Mouse (Mus musculus): ENCODE measurements around the gene Ppp1r1c. TPM values are rescaled to one million over a fixed set of nuclear protein-coding genes. Genes with fewer than 3 reads are reported as not detected.

Ppp1r1c gene
- total RNA-seq (2021): under 1 TPM; 0.12 to 0.38 TPM

DNA sequence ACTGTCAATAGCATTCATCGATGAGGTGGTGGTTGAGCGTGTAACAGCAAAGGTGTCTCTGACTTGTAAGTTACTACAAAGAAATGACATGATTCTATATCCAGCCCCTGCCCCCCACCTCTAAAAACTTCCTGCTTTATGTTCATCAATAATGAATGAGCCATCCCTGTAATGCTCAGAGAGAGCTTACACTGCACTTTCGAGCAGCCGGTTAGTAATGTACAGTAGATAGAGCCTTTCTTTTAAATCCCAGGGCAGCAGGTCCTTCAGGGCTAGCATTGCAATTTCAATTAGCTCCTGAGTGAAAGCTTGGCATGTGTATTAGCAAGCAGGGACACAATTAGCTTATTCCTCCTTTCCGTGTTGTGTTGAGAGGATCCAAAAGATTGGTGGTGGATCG is at the start of gene Ppp1r1c:
Ppp1r1c (plus strand) TSS at position 206 of the 400 bp plus-strand sequence.
- DNase-seq (ENCODE audit: extremely low spot score in 1 of 2, low spot score in 1 of 2): no peak

GRCm38 (mm10) chr2:79660417-79661185 is 47.0 kb upstream of the Ppp1r1c start:
- DNase-seq (ENCODE audit: extremely low spot score in 1 of 2, low spot score in 1 of 2): no peak

DNA sequence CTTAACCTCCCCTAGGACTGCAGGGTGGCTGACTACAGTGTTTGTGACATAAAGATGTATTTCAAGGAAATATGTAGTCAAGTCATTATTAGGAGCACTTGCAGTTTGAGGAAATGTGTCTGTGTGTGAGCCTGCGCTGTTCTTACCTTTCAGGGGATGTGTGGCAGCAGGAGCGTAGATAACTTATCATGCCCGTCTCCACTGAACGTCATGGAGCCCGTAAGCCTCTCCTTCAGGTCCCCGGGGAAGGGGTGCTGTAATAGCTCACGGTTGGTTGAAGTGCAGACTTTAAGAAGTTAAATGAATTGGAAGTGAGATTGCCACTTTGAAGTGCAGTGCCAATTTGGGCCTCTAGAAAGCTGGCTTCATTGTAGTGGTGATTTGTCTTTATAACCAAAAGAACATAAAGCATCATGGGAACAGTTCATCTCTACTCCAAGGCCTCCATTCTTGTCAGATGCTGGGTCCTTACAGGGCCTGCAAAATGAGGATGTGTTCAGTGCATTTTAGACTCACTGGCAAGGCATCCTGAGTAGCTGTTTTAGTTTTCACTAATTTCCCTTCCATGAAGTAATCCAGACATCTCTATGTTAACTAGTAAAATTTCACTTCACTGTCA is 46.0 kb upstream of the Ppp1r1c start:
- no peak for DNase-seq (ENCODE audit: extremely low spot score in 1 of 2, low spot score in 1 of 2)

GRCm38 (mm10) chr2:79664532-79665286 is 42.9 kb upstream of the Ppp1r1c start:
- no peak for DNase-seq (ENCODE audit: extremely low spot score in 1 of 2, low spot score in 1 of 2)

DNA sequence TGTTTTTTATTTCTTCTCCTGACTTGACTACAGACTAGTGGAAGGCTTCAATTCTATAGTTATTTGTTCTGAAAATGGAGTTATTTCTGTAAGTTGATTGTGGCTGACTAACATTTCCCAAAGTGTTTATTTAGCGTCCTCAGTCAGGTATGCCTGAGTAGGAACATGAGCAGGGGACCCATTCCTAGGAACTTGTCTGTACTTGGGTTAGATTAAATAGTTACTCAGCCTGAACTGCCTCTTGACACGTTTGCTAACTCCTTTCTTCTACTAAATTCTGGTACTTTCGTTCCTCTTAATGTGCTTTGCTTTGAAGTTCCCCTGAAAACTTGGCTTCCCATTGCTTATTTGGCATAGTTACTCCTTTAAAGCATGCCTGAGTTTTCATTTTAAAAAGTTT is 42.1 kb upstream of the Ppp1r1c start:
- DNase-seq (ENCODE audit: extremely low spot score in 1 of 2, low spot score in 1 of 2): no peak

GRCm38 (mm10) chr2:79675266-79675665 is 32.3 kb upstream of the Ppp1r1c start:
- DNase-seq (ENCODE audit: extremely low spot score in 1 of 2, low spot score in 1 of 2): no peak

GRCm38 (mm10) chr2:79677663-79678257 is 29.8 kb upstream of the Ppp1r1c start:
- DNase-seq (ENCODE audit: extremely low spot score in 1 of 2, low spot score in 1 of 2): no peak

DNA sequence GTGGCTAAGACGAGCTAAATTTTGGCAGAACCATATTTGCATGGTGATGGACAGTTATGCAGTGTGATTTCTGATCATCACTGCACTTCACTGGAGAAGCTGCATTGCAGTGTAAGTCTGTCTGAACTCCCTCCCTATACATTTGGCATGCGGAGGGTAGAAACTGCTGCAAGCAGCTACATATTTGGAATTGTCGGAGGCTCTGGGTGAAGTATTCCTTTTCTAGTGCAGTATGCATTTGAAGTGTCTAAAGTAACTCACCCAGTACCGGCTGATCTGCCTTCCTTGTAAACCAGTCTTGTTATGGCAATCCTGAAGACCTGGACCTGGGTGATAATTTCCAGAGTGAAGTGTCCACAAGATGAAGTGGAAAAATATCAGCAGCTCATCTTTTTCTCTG is 25.9 kb upstream of the Ppp1r1c start:
- no peak for DNase-seq (ENCODE audit: extremely low spot score in 1 of 2, low spot score in 1 of 2)

DNA sequence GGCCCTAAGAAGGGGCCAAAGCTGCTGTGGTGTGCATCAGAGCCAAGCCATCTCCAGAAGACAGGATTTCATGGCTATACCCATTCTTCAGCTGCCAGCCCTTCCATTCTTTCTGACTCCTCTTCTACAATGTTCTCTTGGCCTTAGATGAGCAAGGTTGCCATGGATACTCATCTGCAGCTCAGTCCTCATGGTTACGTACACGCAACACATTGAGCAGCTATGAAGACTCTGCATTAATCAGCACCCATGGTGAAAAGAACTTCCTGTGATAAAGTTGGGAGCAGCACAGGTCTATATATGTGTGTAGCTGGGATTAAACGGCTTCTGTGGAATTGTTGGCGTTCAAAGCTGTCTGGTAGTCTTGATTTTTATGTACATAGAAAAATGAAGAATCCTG is 24.3 kb upstream of the Ppp1r1c start:
- no peak for DNase-seq (ENCODE audit: extremely low spot score in 1 of 2, low spot score in 1 of 2)

DNA sequence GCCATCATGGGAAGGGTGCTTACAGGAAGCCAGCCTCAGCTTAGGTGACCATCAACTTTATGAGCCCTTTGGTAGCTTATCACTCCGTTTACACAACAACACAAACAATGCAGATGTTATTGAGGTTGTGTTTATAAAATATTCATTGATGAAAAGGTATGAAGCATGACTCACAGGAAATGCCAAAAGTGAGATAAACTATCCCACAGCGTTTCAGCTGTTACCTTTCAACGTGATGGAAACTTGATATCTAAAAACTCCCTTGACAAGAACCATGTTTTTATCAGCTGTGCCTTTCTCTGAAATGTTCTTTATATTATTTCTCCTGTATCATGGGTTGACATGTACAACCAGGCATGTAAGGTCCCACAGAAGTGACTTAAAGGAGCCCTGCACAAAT is 16.7 kb upstream of the Ppp1r1c start:
- DNase-seq (ENCODE audit: extremely low spot score in 1 of 2, low spot score in 1 of 2): no peak

DNA sequence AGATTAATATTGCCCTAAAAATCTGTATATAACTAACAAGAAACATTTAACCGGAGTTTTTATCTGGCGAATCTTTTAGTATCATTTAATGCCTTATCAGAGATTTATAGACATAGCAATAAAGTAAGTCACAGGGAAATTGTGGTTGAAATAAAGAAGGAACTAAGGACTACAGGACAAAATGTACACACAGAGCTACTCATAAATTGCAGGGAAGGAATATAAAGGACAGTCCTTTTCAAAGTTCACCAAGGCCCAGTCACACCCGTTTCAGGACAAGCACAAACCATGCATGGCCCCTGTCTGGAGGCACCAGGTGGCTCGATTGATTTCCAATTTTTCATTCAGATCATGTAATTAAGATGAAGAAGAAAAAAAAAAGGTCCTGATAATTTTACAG is 12.4 kb upstream of the Ppp1r1c start:
- no peak for DNase-seq (ENCODE audit: extremely low spot score in 1 of 2, low spot score in 1 of 2)

GRCm38 (mm10) chr2:79695939-79696338 is 11.6 kb upstream of the Ppp1r1c start:
- no peak for DNase-seq (ENCODE audit: extremely low spot score in 1 of 2, low spot score in 1 of 2)

GRCm38 (mm10) chr2:79696478-79697230 is 10.9 kb upstream of the Ppp1r1c start:
- DNase-seq (ENCODE audit: extremely low spot score in 1 of 2, low spot score in 1 of 2): no peak

DNA sequence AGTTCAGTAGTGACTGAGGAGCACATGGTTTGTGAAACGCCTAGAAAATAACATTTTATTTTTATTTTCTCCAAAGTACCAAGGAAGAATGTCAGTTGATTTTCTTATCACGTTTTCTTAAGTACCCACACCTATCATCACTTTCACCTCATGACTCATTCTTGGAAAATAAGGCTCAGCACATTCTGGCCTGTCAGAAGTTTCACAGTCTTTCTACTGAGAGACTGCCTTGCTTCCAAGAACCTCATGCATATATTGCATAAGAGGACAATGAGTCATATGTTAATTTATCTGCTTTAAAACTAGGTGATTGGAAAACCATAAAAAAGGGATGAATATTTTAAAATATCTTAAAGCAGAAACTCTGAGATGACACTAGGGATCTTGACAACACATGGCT is 9.4 kb upstream of the Ppp1r1c start:
- DNase-seq (ENCODE audit: extremely low spot score in 1 of 2, low spot score in 1 of 2): no peak

- no peak for DNase-seq (ENCODE audit: extremely low spot score in 1 of 2, low spot score in 1 of 2)
These were observed 2.8 kb upstream of the Ppp1r1c start for GRCm38 (mm10) chr2:79704773-79705172.

DNA sequence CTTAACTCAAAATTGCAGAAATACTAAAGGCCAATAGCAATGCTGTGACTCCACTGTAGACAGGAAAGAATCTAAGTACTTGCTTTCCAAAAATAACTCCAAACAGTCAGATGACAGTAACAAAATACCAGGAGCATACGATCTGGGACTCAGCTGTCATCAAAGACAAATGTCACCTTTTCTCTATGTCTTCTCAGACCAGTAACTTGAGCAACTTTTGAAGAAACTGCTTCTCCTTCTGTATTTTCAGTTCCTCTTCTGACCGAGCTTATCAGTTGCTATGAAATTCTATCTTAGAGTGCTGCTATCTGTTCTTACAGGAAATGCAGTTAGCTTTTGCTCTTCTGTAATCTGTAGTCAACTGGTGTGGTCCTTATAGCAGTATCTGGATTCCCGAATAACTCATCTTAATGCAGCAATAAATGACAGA is 6.1 kb downstream of the Ppp1r1c start:
- no peak for DNase-seq (ENCODE audit: extremely low spot score in 1 of 2, low spot score in 1 of 2)

GRCm38 (mm10) chr2:79714745-79715144 is 7.2 kb downstream of the Ppp1r1c start:
- no peak for DNase-seq (ENCODE audit: extremely low spot score in 1 of 2, low spot score in 1 of 2)

- no peak for DNase-seq (ENCODE audit: extremely low spot score in 1 of 2, low spot score in 1 of 2)
These were observed 8.3 kb downstream of the Ppp1r1c start for GRCm38 (mm10) chr2:79715925-79716324.

DNA sequence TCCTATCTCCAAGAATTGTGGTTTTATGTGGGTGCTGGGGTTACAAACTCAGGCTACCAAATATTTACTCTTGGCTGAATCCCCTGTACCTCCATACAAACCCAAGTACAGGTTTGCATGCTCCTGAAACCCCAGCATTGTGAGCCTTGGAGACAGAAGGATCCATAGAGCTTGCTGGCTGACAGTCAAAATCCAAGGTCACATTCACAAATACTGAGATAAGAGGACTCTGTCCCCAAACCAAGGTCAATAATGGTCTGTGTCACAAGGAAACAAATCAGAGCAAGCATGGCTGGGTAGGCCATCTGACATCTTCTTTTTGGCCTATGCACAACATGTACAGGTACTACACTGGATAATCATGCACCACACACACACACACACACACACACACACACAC is 10.3 kb downstream of the Ppp1r1c start:
- DNase-seq (ENCODE audit: extremely low spot score in 1 of 2, low spot score in 1 of 2): no peak

- DNase-seq (ENCODE audit: extremely low spot score in 1 of 2, low spot score in 1 of 2): no peak
These were observed 14.8 kb downstream of the Ppp1r1c start for GRCm38 (mm10) chr2:79722415-79722814.

Measured in layer of hippocampus, postnatal 25 days (tissue).